Mouse (Mus musculus) midbrain, postnatal 0 days (tissue): Measurements from ENCODE around the gene Ddo. TPM values are rescaled to one million over a fixed set of nuclear protein-coding genes. Genes with fewer than 3 reads are reported as not detected.

Experiments used
- ATAC-seq: fragments of 200-750 bp; cut with Nextera tagmentation; 2 replicates; pipeline ENCODE4 v1.8.0; 2017; ENCODE audit warnings: moderate number of reproducible peaks, mild to moderate bottlenecking, moderate TSS enrichment, moderate library complexity; ENCODE audit not compliant: low FRiP score
- DNase-seq: peaks from one replicate; pipeline ENCODE4 v3.0.0-alpha.2; 2015; ENCODE audit warnings: low spot score
- H3K27ac ChIP-seq: fragments of 300-500 bp; sonication (generic); 2 replicates; pipeline ENCODE4 v1.5.1; 2014; ENCODE audit warnings: low read depth, mild to moderate bottlenecking, low read length, mixed read lengths
- H3K27me3 ChIP-seq: fragments of 300-500 bp; sonication (generic); 2 replicates; pipeline ENCODE4 v1.6.1; 2014; ENCODE audit warnings: low read length, control low read depth, mixed read lengths; ENCODE audit not compliant: insufficient read depth
- H3K36me3 ChIP-seq: fragments of 300-500 bp; sonication (generic); 2 replicates; pipeline ENCODE4 v1.6.1; 2014; ENCODE audit warnings: low read length, control low read depth, mixed read lengths; ENCODE audit not compliant: insufficient read depth
- H3K4me1 ChIP-seq: fragments of 300-500 bp; sonication (generic); 2 replicates; pipeline ENCODE4 v1.6.1; 2014; ENCODE audit warnings: mild to moderate bottlenecking, control low read depth, antibody characterized with exemption, low read length, mixed read lengths; ENCODE audit not compliant: insufficient read depth
- H3K4me2 ChIP-seq: fragments of 300-500 bp; sonication (generic); 2 replicates; pipeline ENCODE4 v1.6.1; 2014; ENCODE audit warnings: low read depth, mild to moderate bottlenecking, low read length, mixed read lengths; ENCODE audit not compliant: poor library complexity, severe bottlenecking
- H3K4me3 ChIP-seq: fragments of 300-500 bp; sonication (generic); 2 replicates; pipeline ENCODE4 v1.5.1; 2014; ENCODE audit warnings: low read depth, mild to moderate bottlenecking, low read length, moderate library complexity
- H3K9ac ChIP-seq: fragments of 300-500 bp; sonication (generic); replicated peaks from 2 replicates; pipeline ENCODE4 v1.6.1; 2014; ENCODE audit warnings: mild to moderate bottlenecking, low read length, moderate library complexity, mixed read lengths; ENCODE audit not compliant: poor library complexity, severe bottlenecking
- H3K9me3 ChIP-seq: fragments of 300-500 bp; sonication (generic); 2 replicates; pipeline ENCODE4 v1.6.1; 2016; ENCODE audit warnings: low read length, control low read depth
- CTCF ChIP-seq: IDR thresholded peaks from 2 replicates; pipeline ENCODE4 v1.5.1; 2016; ENCODE audit warnings: antibody characterized with exemption, mild to moderate bottlenecking
- WGBS: fragments of 180-500 bp; shearing (Covaris S2); extraction: QIAGEN DNeasy Blood & Tissue Kit; methylation state at CpG from one replicate; pipeline ENCODE4 v1.1.7; 2014; 5-methylcytosine and 5-hydroxymethylcytosine counted together
- polyA plus RNA-seq: library from polyadenylated mRNA; unstranded; fragments of >200 nt; fragmentation: Nextera tagmentation; extraction: Ambion mirVana; gene quantifications from 2 replicates; pipeline ENCODE4 v1.2.1, GENCODE M21; 2015
- total RNA-seq: library from RNA; depleted of rRNA; stranded (reverse); fragments of >200 nt; gene quantifications from 2 replicates; pipeline ENCODE4 v1.2.3, GENCODE M21; 2014

Ddo gene
- total and polyA plus RNA-seq, 2 experiments from 2014 or later = 2.1 to 2.5 TPM

- WGBS = 94% methylated on average over 1 of the region's 1 CpGs
- no peaks in the 10 kb centered on the region for H3K36me3 ChIP-seq
- ATAC-seq = no peak
- no peaks in the 10 kb centered on the region for H3K9me3 ChIP-seq
- no peak overlapping the region for H3K4me3 ChIP-seq
- no peak overlapping the region for H3K4me2 ChIP-seq
- no peak overlapping the region for H3K27ac ChIP-seq
- no peaks in the 10 kb centered on the region for H3K27me3 ChIP-seq
- no peak for TF ChIP-seq CTCF
- no peak for DNase-seq
- H3K9ac ChIP-seq = no peak overlapping the region
- H3K4me1 ChIP-seq = no peaks in the 10 kb centered on the region
Observed at GRCm38 (mm10) chr10:40619760-40620159, 10.1 kb upstream of the Ddo start.

GRCm38 (mm10) chr10:40629140-40629539 lies 671 bp upstream of the Ddo start:
- H3K36me3 ChIP-seq = no peaks in the 10 kb centered on the region
- H3K27me3 ChIP-seq = no peaks in the 10 kb centered on the region
- H3K4me1 ChIP-seq = no peaks in the 10 kb centered on the region
- TF ChIP-seq CTCF = peak; percentile 68
- H3K9ac ChIP-seq = no peak overlapping the region
- ATAC-seq (no peak), DNase-seq (peak; percentile 40)
- WGBS = 79% methylated on average over 7 of the region's 7 CpGs
- no peak overlapping the region for H3K27ac ChIP-seq
- H3K4me2 ChIP-seq = no peak overlapping the region
- no peaks in the 10 kb centered on the region for H3K9me3 ChIP-seq
- no peak overlapping the region for H3K4me3 ChIP-seq

GRCm38 (mm10) chr10:40630457-40630856 lies 646 bp downstream of the Ddo start:
- H3K4me2 ChIP-seq = 0 out of 2 replicates have a peak overlapping the region, but pooled peaks have one; percentile 5
- DNase-seq (no peak), ATAC-seq (no peak)
- no peaks in the 10 kb centered on the region for H3K9me3 ChIP-seq
- no peaks in the 10 kb centered on the region for H3K4me1 ChIP-seq
- H3K9ac ChIP-seq = no peak overlapping the region
- no peak for TF ChIP-seq CTCF
- no peaks in the 10 kb centered on the region for H3K36me3 ChIP-seq
- WGBS = 75% methylated on average over 5 of the region's 5 CpGs
- no peak overlapping the region for H3K4me3 ChIP-seq
- no peak overlapping the region for H3K27ac ChIP-seq
- no peaks in the 10 kb centered on the region for H3K27me3 ChIP-seq

GRCm38 (mm10) chr10:40630961-40631360 lies 1.1 kb downstream of the Ddo start:
- Histone ChIP-seq H3K4me2 (no peak overlapping the region), H3K9me3 (no peaks in the 10 kb centered on the region), H3K9ac (no peak overlapping the region), H3K27ac (no peak overlapping the region), H3K4me3 (no peak overlapping the region), H3K27me3 (no peaks in the 10 kb centered on the region), H3K4me1 (no peaks in the 10 kb centered on the region), H3K36me3 (no peaks in the 10 kb centered on the region)
- no peak for DNase-seq
- TF ChIP-seq CTCF = no peak
- no peak for ATAC-seq
- WGBS = 82% methylated on average over 9 of the region's 9 CpGs

- WGBS = 63% methylated on average over 3 of the region's 3 CpGs
- 0 out of 2 replicates have a peak, but pooled peaks have one; percentile 31 for ATAC-seq
- no peak for TF ChIP-seq CTCF
Observed at GRCm38 (mm10) chr10:40632087-40632486, 2.3 kb downstream of the Ddo start.

GRCm38 (mm10) chr10:40637331-40637730 lies 7.5 kb downstream of the Ddo start:
- Histone ChIP-seq H3K4me3 (no peak overlapping the region), H3K9ac (no peak overlapping the region), H3K27ac (no peak overlapping the region), H3K4me1 (no peaks in the 10 kb centered on the region), H3K4me2 (no peak overlapping the region), H3K9me3 (no peaks in the 10 kb centered on the region), H3K27me3 (no peaks in the 10 kb centered on the region), H3K36me3 (no peaks in the 10 kb centered on the region)
- ATAC-seq = no peak
- no peak for DNase-seq
- no peak for TF ChIP-seq CTCF
- 74% methylated on average over 10 of the region's 10 CpGs for WGBS

More at GRCm38 (mm10) chr10:40632087-40632486, 2.3 kb downstream of the Ddo start:
- H3K27me3 ChIP-seq = no peaks in the 10 kb centered on the region
- H3K9me3 ChIP-seq = no peaks in the 10 kb centered on the region
- no peak overlapping the region for H3K9ac ChIP-seq
- H3K36me3 ChIP-seq = no peaks in the 10 kb centered on the region
- H3K4me3 ChIP-seq = no peak overlapping the region
- 0 out of 2 replicates have a peak overlapping the region, but pooled peaks have one; percentile 13 for H3K27ac ChIP-seq
- H3K4me1 ChIP-seq = no peaks in the 10 kb centered on the region
- peak; percentile 35 for DNase-seq
- H3K4me2 ChIP-seq = no peak overlapping the region
